Mouse (Mus musculus): ENCODE data around the gene Ccdc152. TPM values are rescaled to one million over a fixed set of nuclear protein-coding genes. Genes with fewer than 3 reads are reported as not detected.

Ccdc152 gene
- polyA plus RNA-seq (2015; fragmentation: Nextera tagmentation; extraction: Ambion mirVana), result 0.12 and 0.26 TPM in 2 replicates

DNA sequence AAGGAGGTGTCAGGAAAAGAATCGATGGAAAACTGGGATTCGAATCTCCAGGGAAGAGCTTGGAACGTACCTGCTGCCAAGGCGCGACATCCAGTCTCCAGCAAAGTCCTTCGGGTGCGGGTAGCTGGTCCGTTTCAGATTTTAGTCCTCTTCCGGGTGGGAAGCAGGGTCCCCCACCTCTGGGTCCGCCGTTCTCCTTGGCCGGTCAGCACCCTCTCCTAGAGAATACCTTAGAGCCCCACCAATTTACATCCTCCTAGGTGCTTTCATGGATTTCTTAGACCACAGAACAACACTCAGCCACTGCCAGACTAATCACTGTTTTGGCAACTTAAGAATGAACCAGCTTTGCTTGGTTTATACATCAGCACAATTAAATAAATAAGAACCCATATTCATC lies at the start of gene Ccdc152:
Gene Ccdc152 (minus strand): TSS at position 101 of the 400 bp plus-strand sequence.
- Histone ChIP-seq H3K4me1 (replicated peaks) (no peaks in the 10 kb centered on the region), H3K9me3 (no peaks in the 10 kb centered on the region), H3K9ac (replicated peaks) (no peak within 1 kb of the TSS), H3K27ac (no peak within 1 kb of the TSS), H3K4me3 (replicated peaks) (no peak within 1 kb of the TSS), H3K27me3 (no peaks in the 10 kb centered on the region), H3K4me2 (replicated peaks) (no peak within 1 kb of the TSS), H3K36me3 (no peaks in the 10 kb centered on the region)
- ATAC-seq, result no peak
- WGBS, result 92% methylated on average over 12 of the region's 12 CpGs

DNA sequence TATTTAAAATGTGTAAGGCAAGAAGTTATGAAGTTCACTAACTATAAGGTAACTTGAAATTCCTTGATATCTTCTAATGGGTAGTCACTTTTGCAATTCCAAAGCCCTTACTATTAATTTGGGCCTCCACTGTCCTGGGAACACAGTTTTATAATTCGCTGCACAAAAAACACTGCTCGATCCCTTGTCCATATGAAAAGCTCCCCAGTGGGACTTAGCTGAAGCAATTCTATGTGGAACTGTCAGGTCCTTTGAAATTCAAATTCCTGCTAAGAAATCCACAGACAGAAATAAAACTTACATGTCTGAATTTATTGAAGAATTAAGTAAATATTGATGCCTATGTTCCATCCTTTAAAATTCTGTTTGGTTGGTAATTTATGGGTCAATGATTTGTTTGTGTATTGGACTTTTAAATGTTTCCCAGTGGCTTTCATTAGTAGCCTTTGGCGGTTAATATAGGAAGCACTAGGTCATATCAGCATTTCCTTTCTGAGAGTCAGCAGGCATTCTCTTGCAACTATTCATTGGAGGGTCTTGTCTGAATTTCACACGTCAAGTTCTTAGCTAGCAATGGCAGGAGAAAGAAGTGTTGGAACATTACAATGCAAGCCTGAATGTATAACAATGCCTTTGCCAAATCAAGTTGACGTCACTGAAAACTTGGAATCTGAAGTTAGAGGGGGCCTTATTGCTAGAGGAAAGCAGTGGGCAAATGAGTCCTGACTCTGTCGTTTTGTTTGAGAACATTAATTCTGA lies 46.2 kb upstream of the Ccdc152 start:
- WGBS, result 23% methylated on average over 6 of the region's 6 CpGs
- H3K9me3 ChIP-seq, result no peaks in the 10 kb centered on the region
- peak; percentile 58; the same call in 1 of the 2 replicates for ATAC-seq
- H3K4me3 ChIP-seq (replicated peaks), result no peak overlapping the region
- H3K4me2 ChIP-seq (replicated peaks), result no peak overlapping the region
- no peak overlapping the region for H3K9ac ChIP-seq (replicated peaks)
- no peaks in the 10 kb centered on the region for H3K36me3 ChIP-seq
- peaks cover 9% of the 10 kb centered on the region for H3K4me1 ChIP-seq (replicated peaks)
- no peak overlapping the region for H3K27ac ChIP-seq
- H3K27me3 ChIP-seq, result no peaks in the 10 kb centered on the region

DNA sequence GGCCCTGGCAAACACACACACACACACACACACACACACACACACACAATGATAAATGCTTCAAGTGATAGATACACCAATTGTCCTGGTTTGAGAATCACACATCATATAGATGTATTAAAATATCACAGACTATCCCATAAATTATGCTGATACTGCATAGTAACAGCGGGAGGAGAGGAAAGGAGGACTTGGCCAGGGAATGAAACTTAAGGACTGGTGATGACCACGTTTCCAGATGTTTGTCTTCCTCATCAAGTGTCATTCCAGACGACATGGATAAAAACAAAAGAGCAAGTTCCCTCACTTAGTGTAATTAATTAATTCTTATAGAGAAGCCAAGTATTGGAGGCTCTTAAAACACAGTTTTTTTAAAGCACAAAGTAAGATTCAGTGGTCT lies 43.4 kb upstream of the Ccdc152 start:
- ATAC-seq, result no peak
- H3K27me3 ChIP-seq, result no peaks in the 10 kb centered on the region
- H3K27ac ChIP-seq, result no peak overlapping the region
- no peak overlapping the region for H3K9ac ChIP-seq (replicated peaks)
- no peak overlapping the region for H3K4me2 ChIP-seq (replicated peaks)
- H3K9me3 ChIP-seq, result no peaks in the 10 kb centered on the region
- 82% methylated on average over 3 of the region's 3 CpGs for WGBS
- no peak overlapping the region for H3K4me3 ChIP-seq (replicated peaks)
- no peaks in the 10 kb centered on the region for H3K36me3 ChIP-seq
- peaks cover 9% of the 10 kb centered on the region for H3K4me1 ChIP-seq (replicated peaks)

DNA sequence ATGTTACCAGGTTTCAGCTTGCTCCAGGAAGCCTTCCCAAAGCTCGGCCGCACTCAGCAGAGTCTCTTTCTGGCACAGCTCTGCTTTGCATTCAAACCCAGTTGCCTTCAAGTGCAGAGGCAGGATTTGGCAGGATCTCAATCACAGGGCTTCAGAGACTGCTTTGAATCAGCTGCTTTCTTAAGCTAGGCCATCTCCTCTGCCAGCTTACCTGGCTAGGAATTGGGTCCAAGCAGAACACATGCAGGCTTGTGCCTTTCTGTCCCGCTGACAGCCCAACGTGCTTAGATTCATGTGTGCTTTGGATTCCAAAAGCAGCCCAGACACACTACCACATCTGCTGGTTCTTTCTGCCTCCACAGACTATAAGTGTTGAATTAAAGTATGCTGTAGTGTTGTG lies 41.2 kb upstream of the Ccdc152 start:
- no peak overlapping the region for H3K4me2 ChIP-seq (replicated peaks)
- H3K27me3 ChIP-seq, result no peaks in the 10 kb centered on the region
- H3K4me3 ChIP-seq (replicated peaks), result no peak overlapping the region
- ATAC-seq, result no peak
- peaks cover 4% of the 10 kb centered on the region; the same call in 1 of the 2 replicates for H3K4me1 ChIP-seq (replicated peaks)
- no peaks in the 10 kb centered on the region for H3K36me3 ChIP-seq
- H3K9ac ChIP-seq (replicated peaks), result no peak overlapping the region
- H3K9me3 ChIP-seq, result no peaks in the 10 kb centered on the region
- WGBS, result 82% methylated on average over 4 of the region's 4 CpGs
- no peak overlapping the region for H3K27ac ChIP-seq

DNA sequence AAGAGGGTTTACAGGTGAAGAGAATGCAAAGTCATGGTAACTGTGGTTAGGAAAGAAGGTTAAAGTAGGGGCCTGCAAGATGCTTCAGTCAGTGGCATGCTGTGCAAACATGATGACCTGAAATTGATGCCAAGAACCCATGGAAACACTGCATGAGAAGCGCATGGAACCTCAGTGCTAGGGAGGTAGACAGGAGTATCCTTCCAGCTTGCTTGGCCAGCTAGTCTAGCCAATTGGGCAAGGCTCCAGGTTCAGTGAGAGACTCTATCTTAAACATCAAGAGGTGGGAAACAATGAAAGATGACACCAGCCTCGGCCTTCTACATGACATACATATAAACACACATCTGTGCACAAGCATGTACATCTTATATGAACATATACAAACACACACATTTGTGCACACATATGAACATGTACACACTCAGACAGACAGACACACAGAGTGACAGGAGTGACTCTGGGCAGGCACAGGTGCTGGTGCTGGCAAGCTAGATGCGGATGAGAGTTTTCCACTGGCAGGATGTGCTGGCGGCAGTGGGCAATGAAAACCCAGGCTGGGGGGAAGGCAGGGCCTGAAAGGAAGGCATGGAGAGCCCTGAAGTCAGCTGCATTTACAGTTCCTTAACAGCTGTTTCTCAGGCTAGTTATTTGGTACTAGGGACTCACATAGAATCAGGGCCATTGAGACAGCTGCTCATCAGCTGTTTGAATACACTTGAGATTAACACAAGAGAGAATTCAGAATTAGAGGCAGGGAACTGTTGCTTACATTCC lies 38.7 kb upstream of the Ccdc152 start:
- Histone ChIP-seq H3K4me3 (replicated peaks) (no peak overlapping the region), H3K4me1 (replicated peaks) (no peaks in the 10 kb centered on the region), H3K27me3 (no peaks in the 10 kb centered on the region), H3K4me2 (replicated peaks) (no peak overlapping the region), H3K9ac (replicated peaks) (no peak overlapping the region), H3K9me3 (no peaks in the 10 kb centered on the region), H3K36me3 (no peaks in the 10 kb centered on the region), H3K27ac (no peak overlapping the region)
- 93% methylated on average over 4 of the region's 4 CpGs for WGBS
- no peak for ATAC-seq

DNA sequence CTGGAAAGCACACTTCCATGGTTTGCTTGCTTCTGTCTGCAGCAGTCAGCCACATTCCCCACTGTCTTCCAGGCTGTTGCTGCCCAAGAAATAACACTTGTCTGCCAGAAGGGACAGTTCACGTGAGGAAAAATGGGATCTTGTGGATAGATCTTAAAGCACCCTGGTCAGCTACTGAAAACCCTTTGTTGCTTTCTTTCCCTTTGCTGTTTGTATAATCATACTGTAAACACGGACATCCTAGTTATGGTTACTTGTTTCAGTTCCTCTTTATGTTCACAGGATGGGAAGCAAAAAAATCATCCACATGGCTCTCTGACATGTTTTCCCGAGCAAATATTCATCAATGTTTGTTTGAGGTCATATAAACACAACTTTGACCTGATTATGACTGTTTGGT lies 36.5 kb upstream of the Ccdc152 start:
- no peak for ATAC-seq
- no peak overlapping the region for H3K27ac ChIP-seq
- no peak overlapping the region for H3K4me2 ChIP-seq (replicated peaks)
- no peak overlapping the region for H3K4me3 ChIP-seq (replicated peaks)
- H3K36me3 ChIP-seq, result no peaks in the 10 kb centered on the region
- WGBS, result 80% methylated on average over 3 of the region's 3 CpGs
- no peak overlapping the region for H3K9ac ChIP-seq (replicated peaks)
- H3K27me3 ChIP-seq, result no peaks in the 10 kb centered on the region
- no peaks in the 10 kb centered on the region for H3K9me3 ChIP-seq
- H3K4me1 ChIP-seq (replicated peaks), result no peaks in the 10 kb centered on the region

DNA sequence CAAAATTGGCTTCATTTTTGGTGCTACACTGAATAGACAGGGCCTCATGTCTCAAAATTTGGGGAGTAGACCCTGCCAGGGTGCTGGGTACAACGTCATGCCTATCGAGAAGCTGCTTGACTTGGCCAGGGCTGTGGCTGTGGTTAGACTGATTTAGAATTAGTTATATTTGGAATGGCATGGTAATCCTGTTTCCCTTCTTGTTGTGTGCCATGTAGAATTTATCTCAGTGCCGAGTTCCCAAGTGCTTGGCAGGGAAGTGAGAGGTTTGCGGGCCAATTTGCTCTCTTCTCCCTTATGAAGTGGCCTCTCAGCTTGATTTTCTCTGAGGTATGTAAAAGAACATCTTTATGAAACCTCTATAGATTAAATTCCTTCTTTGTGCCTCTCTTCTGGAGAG lies 29.2 kb upstream of the Ccdc152 start:
- 92% methylated on average over 4 of the region's 4 CpGs for WGBS
- H3K9me3 ChIP-seq, result no peaks in the 10 kb centered on the region

DNA sequence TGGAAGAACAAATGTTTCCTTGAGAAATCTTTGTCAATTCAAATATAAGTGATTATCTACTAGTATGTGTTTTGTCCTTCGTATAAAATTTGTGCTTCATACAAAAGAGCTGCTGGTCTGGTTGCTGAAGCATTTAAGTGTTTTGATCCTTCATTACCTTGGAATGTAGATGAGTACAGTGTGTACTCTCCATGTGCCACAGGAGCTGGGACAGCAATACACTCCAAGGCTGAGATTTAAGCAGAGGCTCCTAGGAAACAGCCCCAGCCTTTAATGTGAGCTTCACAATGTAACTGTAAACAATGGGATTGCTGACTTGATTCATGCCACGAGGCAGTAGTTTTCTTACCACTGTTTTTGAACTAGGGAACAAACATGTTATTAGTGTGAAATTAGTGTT lies 28.5 kb upstream of the Ccdc152 start:
- no peak overlapping the region for H3K4me2 ChIP-seq (replicated peaks)
- no peaks in the 10 kb centered on the region for H3K9me3 ChIP-seq
- no peaks in the 10 kb centered on the region for H3K36me3 ChIP-seq
- no peaks in the 10 kb centered on the region for H3K4me1 ChIP-seq (replicated peaks)
- no peaks in the 10 kb centered on the region for H3K27me3 ChIP-seq
- no peak overlapping the region for H3K4me3 ChIP-seq (replicated peaks)
- H3K9ac ChIP-seq (replicated peaks), result no peak overlapping the region
- ATAC-seq, result no peak
- WGBS, result 74% methylated on average over 2 of the region's 2 CpGs
- no peak overlapping the region for H3K27ac ChIP-seq

More for the DNA sequence above, 29.2 kb upstream of the Ccdc152 start:
- no peak overlapping the region for H3K4me3 ChIP-seq (replicated peaks)
- no peaks in the 10 kb centered on the region for H3K27me3 ChIP-seq
- H3K27ac ChIP-seq, result no peak overlapping the region
- H3K9ac ChIP-seq (replicated peaks), result no peak overlapping the region
- no peak overlapping the region for H3K4me2 ChIP-seq (replicated peaks)
- no peaks in the 10 kb centered on the region for H3K36me3 ChIP-seq
- no peaks in the 10 kb centered on the region for H3K4me1 ChIP-seq (replicated peaks)
- no peak for ATAC-seq

DNA sequence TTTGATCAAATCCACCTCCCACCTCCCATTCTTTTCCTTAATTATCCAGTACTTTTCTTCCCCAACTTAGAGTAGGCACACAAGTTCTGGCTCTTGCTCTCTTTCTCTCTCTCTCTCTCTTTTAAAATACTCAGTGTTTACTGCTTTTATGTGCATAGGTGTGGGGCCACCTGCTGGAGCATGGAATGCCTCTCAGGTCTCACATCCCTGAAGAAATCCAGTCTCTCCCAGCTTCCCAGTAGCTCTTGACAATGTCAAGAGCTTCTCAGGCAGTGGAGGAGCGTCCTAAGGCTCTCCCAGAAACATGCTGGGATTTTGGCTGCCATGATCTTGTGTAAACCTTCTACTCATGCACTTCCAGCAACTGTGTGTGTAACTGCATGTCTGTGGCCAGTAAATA lies 27.0 kb upstream of the Ccdc152 start:
- Histone ChIP-seq H3K4me2 (replicated peaks) (no peak overlapping the region), H3K27ac (no peak overlapping the region), H3K4me1 (replicated peaks) (no peaks in the 10 kb centered on the region), H3K36me3 (no peaks in the 10 kb centered on the region), H3K9me3 (no peaks in the 10 kb centered on the region), H3K27me3 (no peaks in the 10 kb centered on the region), H3K9ac (replicated peaks) (no peak overlapping the region), H3K4me3 (replicated peaks) (no peak overlapping the region)
- no peak for ATAC-seq
- 56% methylated on average over 1 of the region's 1 CpGs for WGBS

DNA sequence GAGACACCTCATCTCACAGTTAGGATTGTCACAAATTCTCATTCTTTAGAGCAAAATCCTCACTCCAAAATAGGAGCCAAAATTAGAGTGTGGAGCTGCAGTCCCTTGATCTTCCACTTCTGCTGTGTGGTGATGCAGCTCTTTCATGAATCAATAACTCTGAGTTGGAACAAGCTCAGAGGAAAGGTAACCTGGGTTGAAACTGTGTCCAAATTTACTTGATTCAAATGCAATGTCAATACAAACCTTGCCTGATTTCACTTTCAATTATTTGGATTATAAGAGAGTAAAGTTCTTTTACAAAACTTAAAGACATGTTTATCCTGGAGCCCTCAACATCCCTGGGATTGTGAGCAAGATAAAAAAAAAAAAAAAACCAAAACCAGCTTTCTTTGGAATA lies 19.7 kb upstream of the Ccdc152 start:
- no peak overlapping the region for H3K4me3 ChIP-seq (replicated peaks)
- H3K4me2 ChIP-seq (replicated peaks), result no peak overlapping the region
- H3K9me3 ChIP-seq, result no peaks in the 10 kb centered on the region
- H3K9ac ChIP-seq (replicated peaks), result no peak overlapping the region
- no peak for ATAC-seq
- no peaks in the 10 kb centered on the region for H3K27me3 ChIP-seq
- H3K36me3 ChIP-seq, result no peaks in the 10 kb centered on the region
- no peak overlapping the region for H3K27ac ChIP-seq
- H3K4me1 ChIP-seq (replicated peaks), result no peaks in the 10 kb centered on the region

DNA sequence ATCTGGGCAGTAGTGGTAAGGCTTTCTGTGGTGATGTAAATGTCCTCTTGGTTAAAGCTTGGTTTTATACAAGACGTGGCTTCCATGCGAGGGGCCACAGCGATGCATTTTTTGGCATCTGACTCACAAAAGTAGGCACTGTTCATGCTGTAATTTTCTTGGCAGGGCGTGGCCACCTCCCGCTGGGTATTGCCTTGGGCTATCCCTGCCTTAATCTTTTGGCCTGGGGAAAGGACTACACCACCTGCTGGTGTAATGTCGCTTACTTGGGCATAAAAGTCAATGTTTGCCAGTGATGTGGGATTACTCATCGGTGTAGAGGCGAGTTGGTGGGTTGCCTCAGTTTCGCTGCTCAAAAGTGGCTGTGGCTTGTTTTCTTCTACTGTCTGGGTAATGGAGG lies 16.6 kb upstream of the Ccdc152 start:
- Histone ChIP-seq H3K27me3 (no peaks in the 10 kb centered on the region), H3K27ac (no peak overlapping the region), H3K4me1 (replicated peaks) (no peaks in the 10 kb centered on the region), H3K4me3 (replicated peaks) (no peak overlapping the region), H3K9me3 (no peaks in the 10 kb centered on the region), H3K36me3 (no peaks in the 10 kb centered on the region), H3K4me2 (replicated peaks) (no peak overlapping the region), H3K9ac (replicated peaks) (no peak overlapping the region)
- WGBS, result 74% methylated on average over 9 of the region's 9 CpGs
- no peak for ATAC-seq

DNA sequence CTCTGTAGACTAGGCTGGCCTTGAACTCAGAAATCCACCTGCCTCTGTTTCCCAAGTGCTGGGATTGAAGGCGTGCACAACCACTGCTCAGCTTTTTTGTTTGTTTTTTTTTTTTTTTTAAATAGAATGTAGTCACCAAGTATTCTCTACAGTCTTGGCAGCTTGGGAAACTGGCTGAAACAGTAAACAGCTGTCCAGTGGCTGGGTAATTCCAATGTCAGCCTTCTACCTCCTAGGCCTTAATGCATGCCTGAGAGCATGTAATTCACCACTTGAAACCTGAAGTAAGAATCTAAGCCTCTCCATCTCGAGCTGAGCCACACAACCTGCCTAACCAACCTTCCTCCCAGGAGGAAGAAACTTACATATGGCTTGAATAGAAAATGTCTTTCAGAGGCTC lies 13.3 kb upstream of the Ccdc152 start:
- H3K27me3 ChIP-seq, result no peaks in the 10 kb centered on the region
- 72% methylated on average over 2 of the region's 2 CpGs for WGBS
- no peak overlapping the region for H3K4me3 ChIP-seq (replicated peaks)

More for the DNA sequence above, 13.3 kb upstream of the Ccdc152 start:
- H3K36me3 ChIP-seq, result no peaks in the 10 kb centered on the region
- no peak overlapping the region for H3K9ac ChIP-seq (replicated peaks)
- H3K27ac ChIP-seq, result no peak overlapping the region
- no peak overlapping the region for H3K4me2 ChIP-seq (replicated peaks)
- no peaks in the 10 kb centered on the region for H3K9me3 ChIP-seq
- no peaks in the 10 kb centered on the region for H3K4me1 ChIP-seq (replicated peaks)
- no peak for ATAC-seq
